Mouse (Mus musculus) lung, adult 2 months (tissue): ENCODE data around the gene Zcchc14.

Experiments used
- CTCF ChIP-seq: fragments of 200-500 bp; IDR thresholded peaks from 2 replicates; pipeline ENCODE4 v1.5.1; 2011; ENCODE audit warnings: mild to moderate bottlenecking, low read length, control low read depth; ENCODE audit not compliant: insufficient read depth
- POLR2A ChIP-seq: fragments of 200-500 bp; IDR thresholded peaks from 2 replicates; pipeline ENCODE4 v1.6.1; 2011; ENCODE audit warnings: low read depth, mild to moderate bottlenecking, control low read depth, low read length, borderline replicate concordance; ENCODE audit errors: extremely low read depth

DNA sequence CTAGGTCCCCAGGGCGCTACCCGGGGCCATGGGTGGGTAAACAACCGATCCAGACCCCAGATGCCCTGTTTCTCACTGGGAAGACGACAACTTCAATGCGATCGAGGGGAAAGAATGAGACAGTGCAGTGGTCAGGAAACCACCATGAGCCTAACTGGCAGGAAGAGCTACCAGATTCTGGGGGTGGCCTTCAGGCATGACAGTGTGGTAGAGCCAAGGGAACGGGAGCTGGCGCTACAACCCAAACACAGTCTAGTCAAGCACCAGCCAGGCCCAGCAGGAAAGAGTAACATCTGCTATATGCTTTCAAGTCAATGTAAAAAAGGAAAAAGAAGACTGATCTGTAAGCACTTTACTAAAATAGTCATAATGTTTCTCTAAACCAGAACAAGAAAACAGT lies 16.5 kb downstream of the Zcchc14 start:
- no peak for TF ChIP-seq CTCF
- no peak for TF ChIP-seq POLR2A
